Mouse (Mus musculus): ENCODE measurements at regions not wholly inside any gene's neighbourhood (a gene's known extent, or its start where the extent isn't known, plus 50 kb on each side); places are given as distances from the start of the nearest gene placed in this dataset.

DNA sequence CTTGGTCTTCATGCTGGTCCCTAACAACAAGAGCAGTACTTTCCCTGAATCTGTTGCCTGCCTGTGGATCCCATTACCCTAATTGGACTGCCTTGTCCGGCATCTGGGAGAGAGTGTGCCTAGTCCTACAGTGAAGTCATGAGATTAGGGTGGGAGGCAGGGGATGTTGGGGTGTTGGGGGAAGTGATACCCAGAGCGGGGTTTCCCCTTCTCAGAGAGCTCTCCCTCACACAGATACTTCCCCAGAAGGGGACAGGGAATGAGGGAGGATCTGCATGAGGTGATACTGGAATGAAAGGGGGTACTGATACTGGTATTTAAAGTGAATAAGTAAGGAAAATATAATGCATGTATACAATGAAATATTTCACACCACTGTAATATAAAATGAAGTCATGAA is 270.1 kb downstream of the Gm21750 start:
- DNase-seq (ENCODE audit: low read depth, low spot score) = no peak
- Histone ChIP-seq H3K4me3 (ENCODE audit: control insufficient read depth in 1 of 2, insufficient read depth in 1 of 2, low read depth in 2 of 2, low read length in 2 of 2) (no peak overlapping the region), H3K4me1 (ENCODE audit: control insufficient read depth in 1 of 2, insufficient read depth in 2 of 2, low read length in 2 of 2) (no peaks in the 10 kb centered on the region), H3K9ac (ENCODE audit: control insufficient read depth, low read depth, low read length, poor library complexity, severe bottlenecking) (no peak overlapping the region), H3K9me3 (replicated peaks; ENCODE audit: insufficient read depth, low read length) (no peaks in the 10 kb centered on the region), H3K36me3 (ENCODE audit: control insufficient read depth in 1 of 2, insufficient read depth in 2 of 2, low read length in 2 of 2) (no peaks in the 10 kb centered on the region), H3K79me2 (ENCODE audit: control insufficient read depth, insufficient read depth, low read length, poor library complexity) (no peaks in the 10 kb centered on the region), H3K27ac (ENCODE audit: control insufficient read depth, low read depth, low read length) (no peak overlapping the region), H3K27me3 (ENCODE audit: control insufficient read depth in 1 of 2, insufficient read depth in 2 of 2, low read length in 2 of 2) (no peaks in the 10 kb centered on the region)
- TF ChIP-seq JUND (IDR thresholded peaks at IDR 0.05; ENCODE audit: low read depth, low read length) (no peak), MEF2A (IDR thresholded peaks at IDR 0.05; ENCODE audit: extremely low read depth, insufficient replicate concordance, low read depth, low read length, poor library complexity, severe bottlenecking) (no peak), TBP (IDR thresholded peaks at IDR 0.05; ENCODE audit: low read depth, low read length) (no peak), POLR2A (IDR thresholded peaks at IDR 0.05; ENCODE audit: control insufficient read depth in 1 of 2, insufficient read depth in 1 of 2, low read depth in 1 of 2, low read length in 2 of 2, poor library complexity in 1 of 2) (no peak), CTCF (IDR thresholded peaks at IDR 0.05 in 2 of 3, conservative IDR thresholded peaks at IDR 0.05 in 1 of 3; ENCODE audit: control insufficient read depth in 1 of 3, insufficient read depth in 1 of 3, low read depth in 2 of 3, low read length in 3 of 3, poor library complexity in 1 of 3, severe bottlenecking in 1 of 3) (no peak), ZC3H11A (IDR thresholded peaks at IDR 0.05; ENCODE audit: low read depth, low read length) (no peak), MAFK (IDR thresholded peaks at IDR 0.05; ENCODE audit: borderline replicate concordance, low read depth, low read length) (no peak), ZKSCAN1 (IDR thresholded peaks at IDR 0.05; ENCODE audit: low read depth, low read length) (no peak), ETS1 (IDR thresholded peaks at IDR 0.05; ENCODE audit: low read depth, low read length) (no peak), USF2 (IDR thresholded peaks at IDR 0.05; ENCODE audit: borderline replicate concordance in 1 of 2, insufficient read depth in 1 of 2, low read depth in 1 of 2, low read length in 2 of 2) (no peak), RAD21 (IDR thresholded peaks at IDR 0.05; ENCODE audit: low read depth, low read length) (no peak)

DNA sequence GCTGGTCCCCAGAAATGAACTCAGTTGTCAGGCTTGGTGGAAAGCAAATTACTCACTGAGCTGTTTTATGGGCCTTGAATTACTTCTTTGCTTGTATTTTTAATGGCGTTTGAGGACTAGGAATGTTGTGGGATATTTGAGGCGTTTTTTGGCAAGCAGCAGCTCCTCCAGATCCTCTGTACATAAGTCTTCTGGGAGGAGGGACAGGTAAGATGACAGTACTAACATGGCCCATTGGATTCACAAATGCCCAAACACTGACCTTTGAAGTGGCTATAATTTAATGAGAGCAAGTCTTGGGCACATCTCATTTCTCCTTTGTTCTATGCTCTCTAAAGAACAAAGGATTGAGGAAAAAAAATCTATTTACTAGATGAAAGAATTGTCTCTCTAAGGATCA is 286.3 kb downstream of the Gm21750 start:
- H3K4me1 ChIP-seq (ENCODE audit: control insufficient read depth in 1 of 2, insufficient read depth in 2 of 2, low read length in 2 of 2) = no peaks in the 10 kb centered on the region
- no peak overlapping the region for H3K4me3 ChIP-seq (ENCODE audit: control insufficient read depth in 1 of 2, insufficient read depth in 1 of 2, low read depth in 2 of 2, low read length in 2 of 2)
- H3K27me3 ChIP-seq (ENCODE audit: control insufficient read depth in 1 of 2, insufficient read depth in 2 of 2, low read length in 2 of 2) = no peaks in the 10 kb centered on the region
- TF ChIP-seq TBP (IDR thresholded peaks at IDR 0.05; ENCODE audit: low read depth, low read length) (no peak), ZKSCAN1 (IDR thresholded peaks at IDR 0.05; ENCODE audit: low read depth, low read length) (no peak), HCFC1 (IDR thresholded peaks at IDR 0.05; ENCODE audit: low read depth, low read length) (no peak)
- no peak for DNase-seq (ENCODE audit: low read depth, low spot score)
- H3K27ac ChIP-seq (ENCODE audit: control insufficient read depth, low read depth, low read length) = no peak overlapping the region
- no peaks in the 10 kb centered on the region for H3K36me3 ChIP-seq (ENCODE audit: control insufficient read depth in 1 of 2, insufficient read depth in 2 of 2, low read length in 2 of 2)
- H3K9me3 ChIP-seq (replicated peaks; ENCODE audit: insufficient read depth, low read length) = no peaks in the 10 kb centered on the region
- H3K9ac ChIP-seq (ENCODE audit: control insufficient read depth, low read depth, low read length, poor library complexity, severe bottlenecking) = no peak overlapping the region
- no peaks in the 10 kb centered on the region for H3K79me2 ChIP-seq (ENCODE audit: control insufficient read depth, insufficient read depth, low read length, poor library complexity)

DNA sequence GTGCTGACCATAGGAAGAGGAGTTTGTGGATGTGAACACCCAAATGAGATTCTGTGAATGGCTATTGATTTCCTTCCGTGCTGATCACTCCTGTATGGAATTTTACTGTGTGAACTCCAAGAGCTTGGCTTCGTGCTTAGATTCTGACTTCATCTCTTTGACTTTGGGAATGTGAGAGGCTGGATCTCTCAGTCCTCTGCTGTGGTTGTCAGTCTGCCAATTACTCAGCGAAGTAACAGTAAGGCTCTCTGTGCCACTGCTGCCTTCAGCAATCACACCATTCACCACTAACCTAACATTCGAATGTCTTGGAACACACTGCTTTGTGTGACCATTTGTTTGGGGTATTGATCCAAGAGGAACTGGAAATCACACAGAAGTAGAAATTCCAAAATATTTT is 291.5 kb downstream of the Gm21750 start:
- Histone ChIP-seq H3K27me3 (ENCODE audit: control insufficient read depth in 1 of 2, insufficient read depth in 2 of 2, low read length in 2 of 2) (no peaks in the 10 kb centered on the region), H3K36me3 (ENCODE audit: control insufficient read depth in 1 of 2, insufficient read depth in 2 of 2, low read length in 2 of 2) (no peaks in the 10 kb centered on the region), H3K4me1 (ENCODE audit: control insufficient read depth in 1 of 2, insufficient read depth in 2 of 2, low read length in 2 of 2) (no peaks in the 10 kb centered on the region), H3K9me3 (replicated peaks; ENCODE audit: insufficient read depth, low read length) (no peaks in the 10 kb centered on the region), H3K79me2 (ENCODE audit: control insufficient read depth, insufficient read depth, low read length, poor library complexity) (no peaks in the 10 kb centered on the region), H3K9ac (ENCODE audit: control insufficient read depth, low read depth, low read length, poor library complexity, severe bottlenecking) (no peak overlapping the region), H3K27ac (ENCODE audit: control insufficient read depth, low read depth, low read length) (no peak overlapping the region), H3K4me3 (ENCODE audit: control insufficient read depth in 1 of 2, insufficient read depth in 1 of 2, low read depth in 2 of 2, low read length in 2 of 2) (no peak overlapping the region)
- no peak for TF ChIP-seq MYC (IDR thresholded peaks at IDR 0.05; ENCODE audit: low read depth, low read length)
- TF ChIP-seq MAFK (IDR thresholded peaks at IDR 0.05; ENCODE audit: borderline replicate concordance, low read depth, low read length) = no peak
- no peak for TF ChIP-seq NELFE (IDR thresholded peaks at IDR 0.05; ENCODE audit: low read depth, low read length)
- TF ChIP-seq EP300 (IDR thresholded peaks at IDR 0.05; ENCODE audit: low read depth in 1 of 2, low read length in 2 of 2) = no peak
- no peak for TF ChIP-seq MYB (IDR thresholded peaks at IDR 0.05; ENCODE audit: low read depth, low read length)
- TF ChIP-seq ZKSCAN1 (IDR thresholded peaks at IDR 0.05; ENCODE audit: low read depth, low read length) = no peak
- TF ChIP-seq ETS1 (IDR thresholded peaks at IDR 0.05; ENCODE audit: low read depth, low read length) = no peak
- no peak for TF ChIP-seq MAZ (IDR thresholded peaks at IDR 0.05; ENCODE audit: low read depth, low read length)
- no peak for TF ChIP-seq POLR2A (IDR thresholded peaks at IDR 0.05; ENCODE audit: control insufficient read depth in 1 of 2, insufficient read depth in 1 of 2, low read depth in 1 of 2, low read length in 2 of 2, poor library complexity in 1 of 2)
- TF ChIP-seq SIN3A (IDR thresholded peaks at IDR 0.05; ENCODE audit: low read length) = no peak
- no peak for TF ChIP-seq CTCF (IDR thresholded peaks at IDR 0.05 in 2 of 3, conservative IDR thresholded peaks at IDR 0.05 in 1 of 3; ENCODE audit: control insufficient read depth in 1 of 3, insufficient read depth in 1 of 3, low read depth in 2 of 3, low read length in 3 of 3, poor library complexity in 1 of 3, severe bottlenecking in 1 of 3)
- TF ChIP-seq CHD2 (IDR thresholded peaks at IDR 0.05; ENCODE audit: low read length) = no peak
- no peak for TF ChIP-seq ZNF384 (IDR thresholded peaks at IDR 0.05; ENCODE audit: low read depth, low read length)
- no peak for TF ChIP-seq TBP (IDR thresholded peaks at IDR 0.05; ENCODE audit: low read depth, low read length)
- no peak for TF ChIP-seq NRF1 (IDR thresholded peaks at IDR 0.05; ENCODE audit: insufficient read depth, low read depth, low read length, poor library complexity, severe bottlenecking)
- TF ChIP-seq ZC3H11A (IDR thresholded peaks at IDR 0.05; ENCODE audit: low read depth, low read length) = no peak
- no peak for TF ChIP-seq ELF1 (IDR thresholded peaks at IDR 0.05; ENCODE audit: low read depth, low read length)
- no peak for TF ChIP-seq TCF12 (IDR thresholded peaks at IDR 0.05; ENCODE audit: low read depth, low read length)
- TF ChIP-seq BHLHE40 (IDR thresholded peaks at IDR 0.05; ENCODE audit: borderline replicate concordance, low read depth, low read length) = no peak
- no peak for DNase-seq (ENCODE audit: low read depth, low spot score)

Data from MEL (cell line).